Mouse (Mus musculus) CH12.LX (cell line): ENCODE data around the gene Hhex. TPM values are rescaled to one million over a fixed set of nuclear protein-coding genes. Genes with fewer than 3 reads are reported as not detected.

ENCODE experiments used
- DNase-seq: peaks from one replicate; pipeline ENCODE4 v3.0.0-alpha.2; 2013; ENCODE audit errors: extremely low read depth
- H3K27ac ChIP-seq: 2 replicates; pipeline ENCODE4 v1.5.1; 2012; ENCODE audit warnings: low read depth, mild to moderate bottlenecking, control low read depth, moderate library complexity; ENCODE audit not compliant: insufficient read depth
- H3K27me3 ChIP-seq: replicated peaks from 2 replicates; pipeline ENCODE3; 2012; ENCODE audit warnings: inconsistent platforms
- H3K36me3 ChIP-seq, 2 experiments: replicated peaks in 1 of 2; 2 replicates each; pipeline versions ENCODE3 to v1.6.1; 2012; ENCODE audit warnings: inconsistent platforms in 1 of 2, low read length in 1 of 2, mild to moderate bottlenecking in 1 of 2, mixed read lengths in 1 of 2, moderate library complexity in 1 of 2; ENCODE audit not compliant: control insufficient read depth in 1 of 2, insufficient read depth in 1 of 2
- H3K4me1 ChIP-seq, 2 experiments: 2 replicates each; pipeline ENCODE4 v1.6.1; 2012; ENCODE audit warnings: inconsistent platforms in 1 of 2, moderate library complexity in 1 of 2; ENCODE audit not compliant: insufficient read depth in 2 of 2, control insufficient read depth in 1 of 2
- H3K4me2 ChIP-seq: 2 replicates; pipeline ENCODE4 v1.6.1; 2012; ENCODE audit warnings: low read depth, mild to moderate bottlenecking, control low read depth; ENCODE audit not compliant: poor library complexity, insufficient read depth, severe bottlenecking
- H3K4me3 ChIP-seq, 3 experiments: fragments of 150-350 bp in 1 of 3; sonication (generic) in 1 of 3; replicated peaks in 1 of 3; 2 replicates each; pipeline versions ENCODE3 to v1.5.1; 2011 to 2012; ENCODE audit warnings: low read depth in 2 of 3, low read length in 2 of 3, mild to moderate bottlenecking in 2 of 3, moderate library complexity in 2 of 3, control low read depth in 1 of 3, improper control_type of control experiment in 1 of 3, inconsistent platforms in 1 of 3, mixed read lengths in 1 of 3; ENCODE audit not compliant: poor library complexity in 1 of 3
- H3K79me2 ChIP-seq: replicated peaks from 2 replicates; pipeline ENCODE4 v1.6.1; 2012; ENCODE audit warnings: mild to moderate bottlenecking, moderate library complexity; ENCODE audit not compliant: control insufficient read depth, poor library complexity, insufficient read depth, severe bottlenecking; ENCODE audit errors: extremely low read depth
- H3K9ac ChIP-seq: 2 replicates; pipeline ENCODE4 v1.6.1; 2012; ENCODE audit warnings: low read depth, mild to moderate bottlenecking, control low read depth, moderate library complexity; ENCODE audit not compliant: insufficient read depth
- H3K9me3 ChIP-seq: replicated peaks from 2 replicates; pipeline ENCODE3; 2012; ENCODE audit warnings: low read length, inconsistent platforms, mixed read lengths
- BHLHE40 ChIP-seq: IDR thresholded peaks from 2 replicates; pipeline ENCODE4 v1.6.1; 2011; ENCODE audit warnings: mild to moderate bottlenecking, low read depth, low read length, improper control_type of control experiment
- CHD1 ChIP-seq: IDR thresholded peaks from 2 replicates; pipeline ENCODE4 v1.6.1; 2012; ENCODE audit warnings: low read depth, low read length, improper control_type of control experiment, inconsistent platforms
- CHD2 ChIP-seq: IDR thresholded peaks from 2 replicates; pipeline ENCODE4 v1.6.1; 2011; ENCODE audit warnings: low read length, improper control_type of control experiment
- E2F4 ChIP-seq: IDR thresholded peaks from 2 replicates; pipeline ENCODE4 v1.6.1; 2011; ENCODE audit warnings: low read depth, low read length, improper control_type of control experiment; ENCODE audit not compliant: insufficient replicate concordance
- ELF1 ChIP-seq: IDR thresholded peaks from 2 replicates; pipeline ENCODE4 v1.6.1; 2014; ENCODE audit warnings: low read depth, mild to moderate bottlenecking, inconsistent platforms, low read length, improper control_type of control experiment
- JUN ChIP-seq: IDR thresholded peaks from 2 replicates; pipeline ENCODE4 v1.6.1; 2011; ENCODE audit warnings: low read depth, mild to moderate bottlenecking, low read length, improper control_type of control experiment, moderate library complexity; ENCODE audit not compliant: insufficient read depth
- JUND ChIP-seq: conservative IDR thresholded peaks from 2 replicates; pipeline ENCODE4 v1.6.1; 2011; ENCODE audit warnings: low read depth, low read length, improper control_type of control experiment
- KAT2A ChIP-seq: IDR thresholded peaks from 2 replicates; pipeline ENCODE4 v1.6.1; 2012; ENCODE audit warnings: low read length, improper control_type of control experiment, inconsistent platforms; ENCODE audit not compliant: insufficient replicate concordance
- MAX ChIP-seq: IDR thresholded peaks from 2 replicates; pipeline ENCODE4 v1.6.1; 2011; ENCODE audit warnings: low read length, improper control_type of control experiment
- MAZ ChIP-seq: IDR thresholded peaks from 2 replicates; pipeline ENCODE4 v1.6.1; 2012; ENCODE audit warnings: low read depth, mild to moderate bottlenecking, inconsistent platforms, low read length, improper control_type of control experiment, moderate library complexity
- MEF2A ChIP-seq: IDR thresholded peaks from 2 replicates; pipeline ENCODE4 v1.6.1; 2014; ENCODE audit warnings: low read depth, mild to moderate bottlenecking, inconsistent platforms, low read length, improper control_type of control experiment, borderline replicate concordance
- MYC ChIP-seq: IDR thresholded peaks from 2 replicates; pipeline ENCODE4 v1.6.1; 2011; ENCODE audit warnings: low read depth, mild to moderate bottlenecking, improper control_type of control experiment, low read length
- NELFE ChIP-seq: IDR thresholded peaks from 2 replicates; pipeline ENCODE4 v1.6.1; 2011; ENCODE audit warnings: low read depth, low read length, improper control_type of control experiment
- NRF1 ChIP-seq: IDR thresholded peaks from 2 replicates; pipeline ENCODE4 v1.6.1; 2014; ENCODE audit warnings: low read depth, mild to moderate bottlenecking, inconsistent platforms, low read length, improper control_type of control experiment, moderate library complexity
- POLR2A ChIP-seq: IDR thresholded peaks from 2 replicates; pipeline ENCODE4 v1.6.1; 2011; ENCODE audit warnings: low read depth, mild to moderate bottlenecking, improper control_type of control experiment, low read length
- RAD21 ChIP-seq: IDR thresholded peaks from 2 replicates; pipeline ENCODE4 v1.6.1; 2011; ENCODE audit warnings: low read depth, mild to moderate bottlenecking, low read length, improper control_type of control experiment, moderate library complexity
- UBTF ChIP-seq: IDR thresholded peaks from 2 replicates; pipeline ENCODE4 v1.6.1; 2012; ENCODE audit warnings: low read depth, mild to moderate bottlenecking, inconsistent platforms, low read length, improper control_type of control experiment, moderate library complexity
- USF1 ChIP-seq: IDR thresholded peaks from 2 replicates; pipeline ENCODE4 v1.6.1; 2014; ENCODE audit warnings: low read depth, mild to moderate bottlenecking, inconsistent platforms, low read length, improper control_type of control experiment
- ZC3H11A ChIP-seq: IDR thresholded peaks from 2 replicates; pipeline ENCODE4 v1.6.1; 2012; ENCODE audit warnings: low read depth, mild to moderate bottlenecking, inconsistent platforms, low read length, improper control_type of control experiment
- ZMIZ1 ChIP-seq: IDR thresholded peaks from 2 replicates; pipeline ENCODE4 v1.6.1; 2012; ENCODE audit warnings: low read depth, mild to moderate bottlenecking, inconsistent platforms, low read length, improper control_type of control experiment
- ZNF384 ChIP-seq: IDR thresholded peaks from 2 replicates; pipeline ENCODE4 v1.6.1; 2012; ENCODE audit warnings: low read depth, low read length, improper control_type of control experiment, inconsistent platforms
- dilution Hi-C: fragments of 300-500 bp; cut with MboI; formaldehyde crosslinking; loops from 2 replicates; pipeline ENCODE4 v1.14.3; 2020; ENCODE audit warnings: low sequenced_read_pairs; ENCODE audit not compliant: extremely low pct_unique_long_range_greater_than_20kb, extremely low pct_ligation_motif_present
- in situ Hi-C: fragments of 300-500 bp; cut with MboI; formaldehyde crosslinking; loops from 3 replicates; pipeline ENCODE4 v1.14.3; 2019; ENCODE audit warnings: low sequenced_read_pairs, low pct_ligation_motif_present, low pct_unique_long_range_greater_than_20kb, mixed read lengths
- polyA plus RNA-seq: library from polyadenylated mRNA; unstranded; fragments of >175 nt; gene quantifications from 2 replicates; pipeline ENCODE4 v1.2.1, GENCODE M21; 2012; ENCODE audit warnings: low read depth; ENCODE audit not compliant: insufficient read length
- total RNA-seq, 2 experiments: library from RNA; depleted of rRNA; stranded (reverse); fragments of 300-350 nt in 1 of 2; fragments of >200 nt in 1 of 2; gene quantifications; 2 replicates each; pipeline ENCODE4 v1.2.3; 2012 to 2014

Gene Hhex
- total and polyA plus RNA-seq, 3 experiments = 7.3 to 42.0 (median 9.1) TPM

GRCm38 (mm10) chr19:37487811-37488475 is 53.3 kb downstream of the Hhex start:
- no peak overlapping the region for H3K4me2 ChIP-seq
- H3K9me3 ChIP-seq = peaks cover 6% of the 10 kb centered on the region
- in situ Hi-C loops (no loop called here), dilution Hi-C loops (no loop called here)
- no peak overlapping the region for H3K9ac ChIP-seq
- no peak overlapping the region for H3K4me3 ChIP-seq
- no peak for DNase-seq
- peaks cover 4 to 29% of the 10 kb centered on the region in 2 experiments for H3K4me1 ChIP-seq
- H3K79me2 ChIP-seq = no peaks in the 10 kb centered on the region
- no peak overlapping the region for H3K27ac ChIP-seq
- TF ChIP-seq E2F4 (no peak), JUN (no peak), NRF1 (no peak), MEF2A (no peak), KAT2A (no peak), RAD21 (no peak), MYC (no peak), ZMIZ1 (no peak), POLR2A (no peak), CHD1 (no peak), ZC3H11A (no peak), ZNF384 (no peak)
- TF ChIP-seq, all 38 proteins: peak for 0
- no peaks in the 10 kb centered on the region for H3K36me3 ChIP-seq
- H3K27me3 ChIP-seq = no peaks in the 10 kb centered on the region

DNA sequence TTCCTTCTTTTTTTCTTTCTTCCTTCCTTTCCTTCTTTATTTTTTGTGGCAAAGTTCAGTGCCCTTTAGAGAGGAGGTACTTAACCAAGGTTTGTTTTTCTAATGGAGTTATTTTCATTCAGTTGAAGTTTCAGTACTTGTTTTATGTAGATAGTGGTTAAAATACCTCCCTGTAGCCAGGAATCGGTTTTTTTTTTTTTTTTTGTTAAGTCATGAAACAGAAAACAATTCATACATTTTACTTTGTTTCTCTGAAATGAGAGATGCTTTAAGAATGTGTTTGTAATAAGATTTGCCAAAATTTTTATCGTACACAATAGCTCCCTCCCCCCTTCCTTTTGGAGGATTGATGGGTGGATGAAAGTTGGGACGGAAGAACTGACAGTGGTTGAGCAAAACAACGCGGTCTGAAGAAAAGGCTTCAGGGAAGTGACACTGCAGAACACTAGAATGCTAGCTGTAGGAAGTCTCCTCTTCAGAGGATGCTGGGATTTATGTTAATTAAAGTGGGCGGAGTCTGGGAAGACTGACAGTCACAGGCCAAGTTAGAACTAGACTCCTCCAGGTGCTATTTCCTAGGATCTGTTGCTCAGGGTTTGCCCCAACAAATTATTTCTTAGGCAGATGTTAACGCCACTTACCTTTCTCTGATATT is 54.1 kb downstream of the Hhex start:
- H3K4me1 ChIP-seq = peaks cover 0 to 33% of the 10 kb centered on the region in 2 experiments; a peak in 3 of 4 replicates
- H3K4me2 ChIP-seq = no peak overlapping the region
- in situ Hi-C loops (no loop called here), dilution Hi-C loops (no loop called here)
- no peak overlapping the region for H3K9ac ChIP-seq
- H3K27ac ChIP-seq = no peak overlapping the region
- H3K9me3 ChIP-seq = peaks cover 3% of the 10 kb centered on the region
- TF ChIP-seq ZNF384 (peak; percentile 77), ELF1 (0 out of 2 replicates have a peak, but pooled peaks have one; percentile 17), MAZ (no peak), NELFE (no peak), MAX (no peak), USF1 (no peak), E2F4 (no peak), JUND (no peak), BHLHE40 (no peak), CHD2 (no peak), UBTF (no peak), POLR2A (0 out of 2 replicates have a peak, but pooled peaks have one; percentile 24)
- no peaks in the 10 kb centered on the region for H3K36me3 ChIP-seq
- H3K79me2 ChIP-seq = no peaks in the 10 kb centered on the region
- H3K4me3 ChIP-seq = no peak overlapping the region
- H3K27me3 ChIP-seq = no peaks in the 10 kb centered on the region
- DNase-seq = no peak

Other genes with a start within 250 kb of the Hhex start
- 111 and 137 TPM in 2 replicates for gene March5, start 227.3 kb upstream of the Hhex start, total RNA-seq (2012; rRNA removed)
- gene March5, start 227.3 kb upstream of the Hhex start, total RNA-seq (2014; rRNA removed) = 160 TPM in 2 replicates
- gene March5, start 227.3 kb upstream of the Hhex start, polyA plus RNA-seq = 118 and 130 TPM in 2 replicates
- 3.0 and 3.1 TPM in 2 replicates for gene Cpeb3, start 226.2 kb upstream of the Hhex start, total RNA-seq (2012; rRNA removed)
- gene Cpeb3, start 226.2 kb upstream of the Hhex start, total RNA-seq (2014; rRNA removed) = 1.2 and 1.5 TPM in 2 replicates
- 1.4 and 1.5 TPM in 2 replicates for gene Cpeb3, start 226.2 kb upstream of the Hhex start, polyA plus RNA-seq
- gene Ide, start 97.0 kb upstream of the Hhex start, total RNA-seq (2012; rRNA removed) = 56.0 and 62.2 TPM in 2 replicates
- gene Ide, start 97.0 kb upstream of the Hhex start, total RNA-seq (2014; rRNA removed) = 74.4 and 79.5 TPM in 2 replicates
- gene Ide, start 97.0 kb upstream of the Hhex start, polyA plus RNA-seq = 116 and 124 TPM in 2 replicates
- 61.7 and 66.1 TPM in 2 replicates for gene Kif11, start 58.4 kb upstream of the Hhex start, total RNA-seq (2012; rRNA removed)
- 144 and 158 TPM in 2 replicates for gene Kif11, start 58.4 kb upstream of the Hhex start, total RNA-seq (2014; rRNA removed)
- 67.8 and 69.6 TPM in 2 replicates for gene Kif11, start 58.4 kb upstream of the Hhex start, polyA plus RNA-seq
- 6.8 and 8.0 TPM in 2 replicates for gene Exoc6, start 115.6 kb downstream of the Hhex start, total RNA-seq (2012; rRNA removed)
- gene Exoc6, start 115.6 kb downstream of the Hhex start, total RNA-seq (2014; rRNA removed) = 18.5 and 18.7 TPM in 2 replicates
- 10.8 and 12.1 TPM in 2 replicates for gene Exoc6, start 115.6 kb downstream of the Hhex start, polyA plus RNA-seq